Mouse (Mus musculus): ENCODE measurements around the gene Krtcap3.
"Not testable (repeated sequence)": the region's sequence is repeated elsewhere in the genome, so short reads cannot be mapped to it uniquely, and the experiment has no call there.

The Krtcap3 gene

GRCm38 (mm10) chr5:31251541-31252101 lies at the start of gene Krtcap3:
Gene Krtcap3 (plus strand): TSS chr5:31251691.
- peak; percentile 74 to 86 for DNase-seq

- DNase-seq = peak; percentile 96 to 98
Measured at GRCm38 (mm10) chr5:31201742-31202590, 49.5 kb upstream of the Krtcap3 start, which contains the start of gene Zfp513. Gene Zfp513 (minus strand): TSS chr5:31202303.

- DNase-seq = no peak
Measured at GRCm38 (mm10) chr5:31202933-31203332, 48.6 kb upstream of the Krtcap3 start.

- DNase-seq = no peak
Measured at GRCm38 (mm10) chr5:31203866-31204265, 47.6 kb upstream of the Krtcap3 start.

- DNase-seq = no peak
Measured at GRCm38 (mm10) chr5:31204421-31204820, 47.1 kb upstream of the Krtcap3 start.

GRCm38 (mm10) chr5:31216554-31216953 lies 34.9 kb upstream of the Krtcap3 start:
- DNase-seq = not testable (repeated sequence)

- no peak for DNase-seq
Measured at GRCm38 (mm10) chr5:31218294-31218693, 33.2 kb upstream of the Krtcap3 start.

- no peak for DNase-seq
Measured at GRCm38 (mm10) chr5:31219070-31219469, 32.4 kb upstream of the Krtcap3 start.

GRCm38 (mm10) chr5:31219474-31219873 lies 32.0 kb upstream of the Krtcap3 start:
- no peak for DNase-seq

- DNase-seq = peak in 1 of 2 experiments; percentile 70
Measured at GRCm38 (mm10) chr5:31219911-31220447, 31.5 kb upstream of the Krtcap3 start.

- DNase-seq = peak; percentile 98 to 99
Measured at GRCm38 (mm10) chr5:31220448-31221303, 30.8 kb upstream of the Krtcap3 start, which contains the start of gene Ppm1g. Gene Ppm1g (minus strand): TSS chr5:31220687.

- DNase-seq = peak; percentile 57 to 67
Measured at GRCm38 (mm10) chr5:31221304-31221945, 30.1 kb upstream of the Krtcap3 start.

- DNase-seq = no peak
Measured at GRCm38 (mm10) chr5:31222696-31223095, 28.8 kb upstream of the Krtcap3 start.

GRCm38 (mm10) chr5:31226641-31227040 lies 24.9 kb upstream of the Krtcap3 start:
- no peak for DNase-seq

GRCm38 (mm10) chr5:31240637-31241521 lies 10.6 kb upstream of the Krtcap3 start, which contains the start of the genes Nrbp1 and Gm9970:
Gene Nrbp1 (plus strand): TSS chr5:31240864.
Gene Gm9970 (minus strand): TSS chr5:31241232.
- DNase-seq = peak; percentile 97 to 99

- no peak for DNase-seq
Measured at GRCm38 (mm10) chr5:31241522-31242034, 9.9 kb upstream of the Krtcap3 start.

- DNase-seq = no peak
Measured at GRCm38 (mm10) chr5:31242191-31242590, 9.3 kb upstream of the Krtcap3 start.

GRCm38 (mm10) chr5:31250716-31251115 lies 775 bp upstream of the Krtcap3 start:
- DNase-seq = no peak

GRCm38 (mm10) chr5:31252151-31252550 lies 660 bp downstream of the Krtcap3 start:
- DNase-seq = no peak

GRCm38 (mm10) chr5:31252795-31253545 lies 1.5 kb downstream of the Krtcap3 start:
- no peak for DNase-seq
